Mouse (Mus musculus) olfactory bulb, adult 2 months (tissue): ENCODE measurements at regions not wholly inside any gene's neighbourhood (a gene's known extent, or its start where the extent isn't known, plus 50 kb on each side); places are given as distances from the start of the nearest gene placed in this dataset.

Experiments used
- H3K27ac ChIP-seq: fragments of 200-500 bp; 2 replicates; pipeline ENCODE4 v1.5.1; 2012; ENCODE audit warnings: low read depth, low read length; ENCODE audit not compliant: insufficient read depth
- H3K4me1 ChIP-seq: fragments of 200-500 bp; 2 replicates; pipeline ENCODE4 v1.6.1; 2012; ENCODE audit warnings: low read length; ENCODE audit not compliant: control insufficient read depth, insufficient read depth
- H3K4me3 ChIP-seq: fragments of 200-500 bp; 2 replicates; pipeline ENCODE4 v1.5.1; 2012; ENCODE audit warnings: mild to moderate bottlenecking, low read depth, low read length, moderate library complexity; ENCODE audit not compliant: insufficient read depth
- CTCF ChIP-seq: fragments of 200-500 bp; IDR thresholded peaks from 2 replicates; pipeline ENCODE4 v1.5.1; 2012; ENCODE audit warnings: low read depth, mild to moderate bottlenecking, low read length, moderate library complexity; ENCODE audit not compliant: insufficient read depth
- POLR2A ChIP-seq: fragments of 200-500 bp; IDR thresholded peaks from 2 replicates; pipeline ENCODE4 v1.6.1; 2012; ENCODE audit warnings: mild to moderate bottlenecking, low read depth, low read length, moderate library complexity; ENCODE audit not compliant: insufficient read depth
- WGBS: fragments of 180-500 bp; shearing (Covaris S2); methylation state at CpG from one replicate; pipeline ENCODE4 v1.1.7; 2018; 5-methylcytosine and 5-hydroxymethylcytosine counted together

DNA sequence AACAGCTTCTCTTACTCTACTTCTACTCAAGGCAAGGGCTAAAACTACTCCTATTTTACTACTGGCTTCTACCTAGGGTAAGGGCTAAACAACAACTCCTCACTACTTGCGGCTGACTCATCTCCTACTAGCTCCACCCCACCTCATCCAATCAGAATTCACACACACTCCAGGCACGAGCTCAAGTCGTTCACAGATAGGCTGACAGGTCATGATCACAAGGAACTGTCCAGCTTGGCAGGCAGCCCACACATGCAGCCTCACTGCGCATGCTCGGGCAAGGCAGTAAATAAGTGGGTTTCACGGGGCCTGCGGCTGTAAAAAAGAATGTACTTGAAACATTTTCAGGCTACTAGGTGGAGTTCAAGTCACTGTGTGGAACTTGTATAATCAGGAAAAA is 197.6 kb downstream of the Ccdc50 start:
- Histone ChIP-seq H3K4me3 (no peak overlapping the region), H3K27ac (no peak overlapping the region), H3K4me1 (no peaks in the 10 kb centered on the region)
- 55% methylated on average over 7 of the region's 7 CpGs for WGBS
- TF ChIP-seq CTCF, result no peak
- no peak for TF ChIP-seq POLR2A

DNA sequence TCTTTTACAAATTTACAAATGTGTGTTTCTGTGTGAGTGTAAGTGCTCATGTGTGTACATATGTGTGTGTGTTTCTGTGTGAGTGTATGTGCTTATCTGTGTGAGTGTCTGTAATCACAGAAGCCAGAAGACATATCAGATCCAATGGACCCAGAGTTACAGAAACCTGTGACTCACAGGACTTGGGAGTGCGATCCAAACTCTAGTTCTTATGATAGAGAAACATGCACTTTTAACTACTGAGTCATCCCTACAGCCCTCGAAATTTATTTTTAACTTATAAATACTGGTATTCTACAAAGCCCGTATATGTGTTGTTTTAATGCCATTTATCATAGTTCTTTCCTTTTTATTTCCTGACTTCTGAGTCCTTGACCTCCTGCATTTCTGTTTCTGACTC is 220.7 kb downstream of the Ccdc50 start:
- TF ChIP-seq CTCF (no peak), POLR2A (no peak)
- Histone ChIP-seq H3K27ac (0 out of 2 replicates have a peak overlapping the region, but pooled peaks have one; percentile 93), H3K4me3 (no peak overlapping the region), H3K4me1 (no peaks in the 10 kb centered on the region)
- WGBS, result 32% methylated on average over 3 of the region's 3 CpGs

DNA sequence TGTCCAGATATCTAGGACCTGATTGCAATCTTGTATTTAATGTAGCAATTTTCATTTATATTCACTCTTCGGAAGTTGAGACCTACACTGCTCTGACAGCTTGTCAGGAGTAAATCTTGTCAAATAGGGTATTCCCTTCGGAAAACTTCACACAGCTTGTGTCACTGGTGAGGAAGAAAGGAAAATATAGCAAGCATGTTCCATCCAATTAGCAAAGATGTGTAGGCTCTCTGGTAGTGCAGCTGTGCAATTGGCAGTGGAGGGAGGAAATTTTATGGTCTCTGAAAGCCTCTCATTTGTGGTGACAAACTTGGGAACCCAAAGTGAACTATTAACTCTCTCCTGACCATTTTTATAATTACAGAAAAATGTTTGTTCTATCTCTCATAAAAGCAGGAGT is 252.6 kb downstream of the Ccdc50 start:
- Histone ChIP-seq H3K4me3 (no peak overlapping the region), H3K4me1 (no peaks in the 10 kb centered on the region), H3K27ac (no peak overlapping the region)
- TF ChIP-seq POLR2A, result no peak
- TF ChIP-seq CTCF, result no peak
- 36% methylated on average over 2 of the region's 2 CpGs for WGBS

DNA sequence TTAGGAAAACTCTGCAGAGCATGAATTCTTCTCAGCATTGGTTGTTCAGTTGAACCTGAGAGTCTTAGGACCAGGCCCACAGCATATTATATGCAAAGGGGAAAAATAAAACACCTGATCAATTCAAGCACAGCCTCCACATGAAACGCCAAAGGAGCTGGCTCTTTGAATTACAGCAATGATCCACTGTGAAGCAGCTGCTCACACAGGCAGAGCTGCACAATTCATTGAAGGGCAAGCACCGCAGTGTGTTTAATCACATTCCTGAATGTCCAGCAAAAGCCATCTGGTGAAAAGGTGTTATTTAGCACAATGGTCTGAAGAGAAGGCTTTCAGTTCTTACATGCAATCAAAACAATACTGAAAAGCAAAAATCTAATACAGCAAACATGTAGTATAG is 289.6 kb downstream of the Ccdc50 start:
- no peak overlapping the region for H3K27ac ChIP-seq
- TF ChIP-seq CTCF (no peak), POLR2A (no peak)
- WGBS, result 48% methylated on average over 2 of the region's 2 CpGs
- no peak overlapping the region for H3K4me3 ChIP-seq
- H3K4me1 ChIP-seq, result no peaks in the 10 kb centered on the region

DNA sequence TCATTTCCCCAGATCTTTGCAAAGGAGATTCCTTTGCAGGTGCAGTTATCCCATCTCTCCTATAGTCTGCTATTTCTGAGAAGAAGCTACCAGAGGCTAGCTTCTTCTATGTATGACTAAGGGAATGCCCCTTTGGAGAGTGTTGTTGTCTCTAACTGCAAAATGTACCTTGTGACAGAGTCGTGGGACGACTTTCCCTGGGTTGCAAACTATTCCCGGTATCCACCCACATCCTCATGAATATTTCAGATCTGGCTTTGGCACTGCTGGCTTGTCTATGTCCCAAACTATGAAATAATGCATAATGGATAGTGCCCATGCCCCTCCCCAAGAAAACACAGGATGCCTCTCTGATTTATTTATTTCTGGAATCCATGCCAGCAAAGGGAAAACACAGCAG is 294.3 kb downstream of the Ccdc50 start:
- 21% methylated on average over 3 of the region's 3 CpGs for WGBS
- Histone ChIP-seq H3K4me1 (no peaks in the 10 kb centered on the region), H3K27ac (peak overlapping the region; percentile 73), H3K4me3 (no peak overlapping the region)
- TF ChIP-seq POLR2A, result no peak
- no peak for TF ChIP-seq CTCF

DNA sequence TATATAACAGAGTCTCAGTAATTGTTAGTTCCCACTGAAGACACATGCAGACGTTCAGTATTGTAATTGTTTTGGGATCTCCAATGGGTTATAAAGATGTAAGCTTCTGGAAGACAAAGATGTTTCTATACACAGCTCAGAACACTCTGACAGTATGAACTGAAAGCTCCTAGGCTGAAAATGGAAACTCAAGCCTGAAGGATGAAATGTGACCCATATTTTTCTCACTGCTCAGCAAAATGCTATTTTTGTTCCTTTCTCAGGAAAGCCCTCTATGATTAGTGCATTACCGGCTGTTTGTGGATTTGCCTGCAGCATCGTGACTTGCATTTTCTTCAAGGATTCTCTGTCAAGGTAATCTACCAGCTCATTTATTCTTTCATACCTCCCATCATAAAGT is 295.2 kb downstream of the Ccdc50 start:
- peak overlapping the region; percentile 44 for H3K27ac ChIP-seq
- WGBS, result 16% methylated on average over 3 of the region's 3 CpGs
- H3K4me1 ChIP-seq, result no peaks in the 10 kb centered on the region
- H3K4me3 ChIP-seq, result no peak overlapping the region
- TF ChIP-seq POLR2A (no peak), CTCF (no peak)

DNA sequence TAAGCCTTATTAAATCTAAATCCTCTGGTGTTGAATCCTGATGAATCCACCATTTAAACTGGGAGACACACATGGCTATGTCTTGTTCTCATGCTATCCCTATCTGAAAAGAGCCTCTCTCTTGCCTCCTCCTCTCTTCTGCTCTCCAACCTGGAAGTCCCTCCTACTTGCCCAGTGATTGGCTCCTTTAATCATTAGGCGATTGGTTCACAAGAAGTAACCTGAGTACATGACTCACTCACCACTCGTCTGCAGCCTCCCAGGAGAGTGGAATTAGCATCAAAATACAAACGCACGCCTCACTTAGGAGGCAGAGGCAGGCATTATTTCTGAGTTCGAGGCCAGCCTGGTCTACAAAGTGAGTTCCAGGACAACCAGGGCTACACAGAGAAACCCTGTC is 321.3 kb downstream of the Ccdc50 start:
- H3K4me1 ChIP-seq, result no peaks in the 10 kb centered on the region
- WGBS, result 72% methylated on average over 5 of the region's 5 CpGs
- no peak overlapping the region for H3K27ac ChIP-seq
- no peak for TF ChIP-seq CTCF
- no peak for TF ChIP-seq POLR2A
- H3K4me3 ChIP-seq, result no peak overlapping the region

DNA sequence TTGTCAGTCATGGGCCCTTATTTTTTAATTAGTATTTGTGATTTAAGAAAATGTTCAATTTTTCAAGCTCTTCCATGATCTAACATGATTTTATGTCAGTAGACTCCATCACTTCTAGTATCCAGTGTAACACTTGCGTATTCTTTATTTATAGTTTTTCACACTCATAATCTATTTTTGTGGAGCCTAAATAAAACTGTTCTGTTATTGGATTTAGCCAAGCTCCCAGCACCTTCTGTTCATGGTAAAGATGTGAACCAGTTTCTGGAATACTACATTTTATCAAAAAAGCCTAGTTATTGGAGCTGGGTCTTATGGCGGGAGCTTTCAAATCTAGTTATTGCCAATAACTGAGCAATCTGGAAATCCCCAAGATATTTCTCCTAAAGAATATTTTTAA is 334.8 kb downstream of the Ccdc50 start:
- no peak for TF ChIP-seq POLR2A
- no peaks in the 10 kb centered on the region for H3K4me1 ChIP-seq
- no peak overlapping the region for H3K27ac ChIP-seq
- H3K4me3 ChIP-seq, result no peak overlapping the region
- 98% methylated on average over 2 of the region's 2 CpGs for WGBS
